Mouse (Mus musculus): ENCODE measurements at regions not wholly inside any gene's neighbourhood (a gene's known extent, or its start where the extent isn't known, plus 50 kb on each side); places are given as distances from the start of the nearest gene placed in this dataset.
"Not testable (repeated sequence)": the region's sequence is repeated elsewhere in the genome, so short reads cannot be mapped to it uniquely, and the experiment has no call there.

- DNase-seq (ENCODE audit: low spot score in 2 of 2), result no peak
Measured at GRCm38 (mm10) chr6:5663433-5664175, 61.8 kb upstream of the Dync1i1 start.

- DNase-seq (ENCODE audit: low spot score in 2 of 2), result peak; percentile 42 to 76
Measured at GRCm38 (mm10) chr6:5645150-5645732, 80.2 kb upstream of the Dync1i1 start.

- DNase-seq (ENCODE audit: low spot score in 2 of 2), result no peak
Measured at GRCm38 (mm10) chr6:5634222-5634621, 91.2 kb upstream of the Dync1i1 start.

DNA sequence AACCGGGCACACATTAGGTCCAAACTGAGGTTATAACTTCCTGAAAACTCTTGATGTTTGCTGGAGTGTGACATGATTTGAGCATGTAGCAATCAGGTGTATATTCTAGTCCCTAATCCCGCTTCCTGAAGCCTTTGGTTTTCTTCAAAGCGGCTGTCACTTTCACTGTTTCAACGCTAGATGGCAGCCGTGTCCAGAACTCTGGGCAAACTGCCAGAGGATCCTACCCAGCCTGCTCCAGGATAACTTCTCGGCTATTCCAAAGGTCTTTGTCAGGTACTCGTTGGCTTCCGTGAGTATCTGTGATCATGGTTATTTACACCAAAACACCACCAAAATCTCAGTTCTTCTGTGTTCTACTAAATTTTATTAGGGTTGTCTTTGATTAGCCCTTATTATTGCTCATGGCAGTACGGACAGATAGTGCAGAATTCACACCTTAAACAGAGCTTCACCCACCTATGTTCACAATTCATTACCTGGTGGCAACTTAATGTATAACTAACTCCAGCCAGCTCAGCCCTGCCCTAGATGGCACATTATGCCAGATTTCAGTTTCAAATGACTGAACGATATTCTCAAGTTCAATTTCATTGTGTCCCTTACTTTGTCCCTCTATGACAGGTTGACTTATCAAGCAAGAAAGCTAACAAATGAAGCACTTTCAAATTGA, 92.3 kb upstream of the Dync1i1 start:
- DNase-seq (ENCODE audit: low spot score in 2 of 2), result peak; percentile 24 to 68

DNA sequence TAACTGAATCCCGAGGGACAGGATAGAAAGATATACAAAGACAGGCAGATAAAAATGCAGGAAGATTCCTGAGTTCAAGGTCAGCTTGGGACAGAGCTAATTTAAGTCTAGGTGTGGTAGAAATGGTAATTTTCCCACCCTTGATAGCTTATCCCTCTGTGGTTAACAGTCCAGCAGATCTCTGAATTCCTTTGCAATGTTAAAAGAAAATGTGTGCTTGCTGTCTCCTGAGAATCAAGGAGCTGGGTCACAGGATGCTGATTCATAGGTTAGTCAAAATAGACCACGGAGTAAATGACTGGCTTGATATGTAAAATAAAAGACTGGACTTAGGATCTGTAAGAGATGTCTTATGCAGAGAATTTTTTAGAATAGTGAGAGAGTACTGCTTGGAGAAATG, 101.4 kb upstream of the Dync1i1 start:
- DNase-seq (ENCODE audit: low spot score in 2 of 2), result no peak

- no peak for DNase-seq (ENCODE audit: low spot score in 2 of 2)
Measured at GRCm38 (mm10) chr6:5621582-5621981, 103.9 kb upstream of the Dync1i1 start.

DNA sequence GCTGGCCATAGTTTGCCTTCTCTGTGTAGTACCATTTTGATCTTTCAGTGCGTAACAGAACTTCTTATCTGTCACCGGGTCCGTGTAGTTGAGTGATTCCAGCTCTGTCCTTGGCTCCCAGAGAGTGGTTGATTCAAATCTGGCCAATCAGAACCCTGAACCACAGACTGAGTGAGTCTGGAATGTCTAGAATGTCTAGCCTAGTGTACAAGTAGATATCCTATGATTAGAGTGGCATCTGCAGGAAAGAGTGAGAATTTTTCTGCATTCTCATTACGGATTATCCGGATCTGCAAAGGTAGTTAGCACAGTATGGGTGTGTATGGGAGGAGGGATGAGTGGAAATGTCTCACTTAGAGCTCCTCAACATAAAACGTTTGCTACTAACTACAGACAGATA, 97.9 kb upstream of the Pdk4 start:
- no peak for DNase-seq (ENCODE audit: low spot score in 2 of 2)

- peak in 1 of 2 experiments; percentile 45 for DNase-seq (ENCODE audit: low spot score in 2 of 2)
Measured at GRCm38 (mm10) chr6:5589635-5590034, 93.5 kb upstream of the Pdk4 start.

- no peak for DNase-seq (ENCODE audit: low spot score in 2 of 2)
Measured at GRCm38 (mm10) chr6:5582923-5583525, 86.9 kb upstream of the Pdk4 start.

DNA sequence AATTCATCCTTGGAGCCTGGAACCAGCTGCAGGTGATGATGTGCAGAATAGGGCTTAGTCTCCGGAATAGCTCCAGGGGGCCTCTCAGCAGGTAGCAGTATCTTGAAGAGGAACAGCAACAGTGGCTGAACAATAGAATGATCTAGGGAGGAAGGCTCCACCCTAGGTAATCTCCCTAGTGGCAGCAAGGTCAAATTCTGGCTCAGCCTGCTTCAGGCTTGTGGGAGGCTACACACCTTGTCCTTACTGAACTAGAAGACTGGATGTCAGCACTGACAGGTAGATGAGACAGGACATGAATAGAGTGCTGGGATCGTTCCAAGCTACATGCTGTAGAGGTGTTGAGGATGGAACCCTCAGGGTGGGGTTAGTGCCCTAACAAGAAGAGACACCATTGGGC, 80.8 kb upstream of the Pdk4 start:
- DNase-seq (ENCODE audit: low spot score in 2 of 2), result not testable (repeated sequence)

- DNase-seq (ENCODE audit: low spot score in 2 of 2), result no peak
Measured at GRCm38 (mm10) chr6:5566582-5566981, 70.5 kb upstream of the Pdk4 start.

DNA sequence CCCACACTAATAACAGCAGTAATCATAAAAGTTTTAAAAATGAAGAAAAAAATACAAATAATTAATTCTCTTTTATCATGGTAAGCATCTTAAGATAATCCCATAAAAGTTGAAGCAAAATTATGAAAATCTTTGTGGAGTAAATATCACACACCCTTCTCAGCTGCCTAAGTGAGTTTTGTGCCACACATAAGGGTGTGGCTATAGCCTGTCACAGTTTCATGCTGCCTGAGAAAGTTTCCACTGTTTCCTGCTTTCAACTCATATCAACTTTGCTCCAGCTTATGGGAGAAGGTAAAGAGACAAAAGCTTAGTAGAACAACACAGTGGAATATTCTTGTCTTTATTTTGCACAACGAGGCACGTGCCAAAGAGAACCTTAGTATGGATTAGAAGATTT, 68.9 kb upstream of the Pdk4 start:
- no peak for DNase-seq (ENCODE audit: low spot score in 2 of 2)

- DNase-seq (ENCODE audit: low spot score in 2 of 2), result no peak
Measured at GRCm38 (mm10) chr6:5553703-5554394, 57.7 kb upstream of the Pdk4 start.

- no peak for DNase-seq (ENCODE audit: low spot score in 2 of 2)
Measured at GRCm38 (mm10) chr6:5550067-5550466, 54.0 kb upstream of the Pdk4 start.
